Mouse (Mus musculus): ENCODE measurements around the gene Coro1c. TPM values are rescaled to one million over a fixed set of nuclear protein-coding genes. Genes with fewer than 3 reads are reported as not detected.
A peak's percentile ranks its signal among the peaks of the same experiment; 100 is the strongest.

The Coro1c gene
- polyA plus RNA-seq (2015; fragmentation: Nextera tagmentation; extraction: Ambion mirVana) = 145 and 159 TPM in 2 replicates

DNA sequence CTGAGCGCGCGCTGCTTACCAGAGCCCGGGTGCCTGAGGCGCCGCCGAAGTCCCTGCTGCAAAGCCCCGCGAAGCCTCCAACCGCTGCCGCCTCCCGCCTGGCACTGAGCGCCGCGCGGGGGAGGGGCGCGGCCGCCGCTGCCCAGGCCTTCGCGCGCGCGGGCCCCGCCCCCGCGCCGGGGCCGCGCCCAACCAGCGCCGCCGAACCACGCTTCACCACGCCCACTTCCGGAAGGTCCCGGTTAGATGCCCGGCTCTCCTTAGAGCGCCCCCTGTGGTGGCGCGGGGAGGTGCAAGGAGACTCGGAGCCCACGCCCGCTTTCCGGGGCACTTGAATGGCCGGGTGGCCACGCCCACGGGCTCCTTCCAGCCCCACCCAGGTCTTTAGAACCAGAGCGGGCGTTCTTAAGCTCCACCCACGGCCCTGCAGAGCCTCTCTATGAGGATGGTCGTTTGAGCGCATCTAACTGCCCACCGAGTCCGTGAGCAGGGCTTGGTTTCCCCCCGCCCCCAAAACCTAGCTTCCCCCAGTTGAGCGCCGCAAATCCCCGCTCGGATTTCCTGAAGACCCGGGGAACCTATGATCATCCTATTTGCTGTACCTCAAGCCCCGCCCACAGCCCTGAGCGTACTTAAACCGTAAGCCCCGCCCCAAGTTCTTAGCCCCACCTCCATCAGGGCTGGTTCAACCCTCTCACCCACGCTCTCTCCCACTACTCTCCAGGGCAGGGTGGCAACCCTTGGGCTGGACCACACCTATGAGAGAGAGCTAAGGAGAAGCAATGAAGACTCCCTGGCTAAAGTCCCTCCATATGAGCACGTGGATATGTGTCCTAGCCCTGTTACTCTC is at the start of gene Coro1c:
Coro1c (minus strand) TSS at position 167 of the 850 bp plus-strand sequence.
- under 1% methylated on average over 56 of the region's 68 CpGs for WGBS
- no peaks in the 10 kb centered on the region for H3K9me3 ChIP-seq (replicated peaks; ENCODE audit: control insufficient read depth, low read length)
- H3K4me2 ChIP-seq (ENCODE audit: low read depth, low read length) = peak within 1 kb of the TSS; percentile 70
- H3K4me1 ChIP-seq (ENCODE audit: control insufficient read depth, insufficient read depth, low read length) = peaks cover 36% of the 10 kb centered on the region
- H3K9ac ChIP-seq (ENCODE audit: low read length) = peak within 1 kb of the TSS; percentile 96
- ATAC-seq (ENCODE audit: insufficient read depth, low FRiP score) = peak; percentile 88
- peak within 1 kb of the TSS; percentile 95 for H3K4me3 ChIP-seq (replicated peaks; ENCODE audit: low read length)
- no peaks in the 10 kb centered on the region for H3K36me3 ChIP-seq (ENCODE audit: control insufficient read depth, insufficient read depth, low read length)
- no peaks in the 10 kb centered on the region for H3K27me3 ChIP-seq (ENCODE audit: control insufficient read depth, insufficient read depth, low read length)
- H3K27ac ChIP-seq (ENCODE audit: low read length) = peak within 1 kb of the TSS; percentile 97

DNA sequence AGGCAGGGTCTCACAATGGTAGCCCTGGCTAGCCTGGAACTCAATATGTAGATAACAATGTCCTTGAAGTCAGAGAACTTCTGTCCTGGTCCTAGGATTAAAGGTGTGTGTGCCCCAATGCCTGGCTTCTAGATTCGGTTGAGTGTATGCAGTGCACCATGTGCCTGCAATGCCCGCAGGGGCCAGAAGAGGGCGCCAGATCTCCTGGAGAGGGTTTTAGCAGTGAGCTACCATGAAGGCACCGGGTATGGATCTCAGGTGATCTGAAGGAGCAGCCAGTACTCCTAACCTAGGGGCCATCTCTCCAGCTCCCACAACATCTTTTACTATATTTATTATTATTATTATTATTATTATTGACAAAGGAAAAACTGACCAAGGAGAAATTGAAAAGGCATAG is 48.0 kb upstream of the Coro1c start:
- Histone ChIP-seq H3K9me3 (replicated peaks; ENCODE audit: control insufficient read depth, low read length) (no peaks in the 10 kb centered on the region), H3K4me2 (ENCODE audit: low read depth, low read length) (no peak overlapping the region), H3K9ac (ENCODE audit: low read length) (no peak overlapping the region), H3K4me1 (ENCODE audit: control insufficient read depth, insufficient read depth, low read length) (peaks cover 4% of the 10 kb centered on the region; the same call in 1 of the 2 replicates), H3K36me3 (ENCODE audit: control insufficient read depth, insufficient read depth, low read length) (0 out of 2 replicates have a peak, but pooled peaks cover 4% of the 10 kb centered on the region), H3K4me3 (replicated peaks; ENCODE audit: low read length) (no peak overlapping the region), H3K27ac (ENCODE audit: low read length) (no peak overlapping the region), H3K27me3 (ENCODE audit: control insufficient read depth, insufficient read depth, low read length) (no peaks in the 10 kb centered on the region)
- ATAC-seq (ENCODE audit: insufficient read depth, low FRiP score) = peak; percentile 63; the same call in 1 of the 2 replicates
- 7% methylated on average over 4 of the region's 4 CpGs for WGBS

- Histone ChIP-seq H3K27me3 (ENCODE audit: control insufficient read depth, insufficient read depth, low read length) (no peaks in the 10 kb centered on the region), H3K4me1 (ENCODE audit: control insufficient read depth, insufficient read depth, low read length) (peaks cover 4% of the 10 kb centered on the region; the same call in 1 of the 2 replicates), H3K9me3 (replicated peaks; ENCODE audit: control insufficient read depth, low read length) (no peaks in the 10 kb centered on the region), H3K27ac (ENCODE audit: low read length) (no peak overlapping the region), H3K36me3 (ENCODE audit: control insufficient read depth, insufficient read depth, low read length) (0 out of 2 replicates have a peak, but pooled peaks cover 4% of the 10 kb centered on the region), H3K9ac (ENCODE audit: low read length) (no peak overlapping the region), H3K4me2 (ENCODE audit: low read depth, low read length) (no peak overlapping the region), H3K4me3 (replicated peaks; ENCODE audit: low read length) (no peak overlapping the region)
- ATAC-seq (ENCODE audit: insufficient read depth, low FRiP score) = no peak
- 90% methylated on average over 8 of the region's 8 CpGs for WGBS
Measured at GRCm38 (mm10) chr5:113955691-113956090, 47.1 kb upstream of the Coro1c start.

DNA sequence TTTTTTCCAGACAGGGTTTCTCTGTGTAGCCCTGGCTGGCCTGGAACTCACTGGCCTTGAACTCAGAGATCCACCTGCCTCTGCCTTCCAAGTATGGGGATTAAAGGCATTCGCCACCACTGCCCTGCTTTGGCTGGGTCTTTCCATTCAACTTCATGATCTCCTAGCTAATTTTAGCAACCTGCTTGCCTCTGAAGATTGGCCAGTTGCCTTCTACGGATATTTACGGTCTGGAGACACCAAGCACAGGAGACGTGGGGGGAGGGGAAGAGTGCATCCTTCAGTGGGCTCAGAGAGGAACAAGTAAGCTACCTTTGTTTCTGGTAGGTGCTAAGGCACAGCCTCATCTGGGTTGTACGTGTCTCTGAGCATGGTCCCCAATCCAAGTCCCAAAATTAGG is 46.7 kb upstream of the Coro1c start:
- H3K4me2 ChIP-seq (ENCODE audit: low read depth, low read length) = no peak overlapping the region
- H3K27me3 ChIP-seq (ENCODE audit: control insufficient read depth, insufficient read depth, low read length) = no peaks in the 10 kb centered on the region
- H3K9ac ChIP-seq (ENCODE audit: low read length) = no peak overlapping the region
- H3K4me1 ChIP-seq (ENCODE audit: control insufficient read depth, insufficient read depth, low read length) = peaks cover 4% of the 10 kb centered on the region; the same call in 1 of the 2 replicates
- WGBS = 87% methylated on average over 5 of the region's 5 CpGs
- ATAC-seq (ENCODE audit: insufficient read depth, low FRiP score) = no peak
- H3K27ac ChIP-seq (ENCODE audit: low read length) = no peak overlapping the region
- H3K9me3 ChIP-seq (replicated peaks; ENCODE audit: control insufficient read depth, low read length) = no peaks in the 10 kb centered on the region
- no peak overlapping the region for H3K4me3 ChIP-seq (replicated peaks; ENCODE audit: low read length)
- 0 out of 2 replicates have a peak, but pooled peaks cover 6% of the 10 kb centered on the region for H3K36me3 ChIP-seq (ENCODE audit: control insufficient read depth, insufficient read depth, low read length)

GRCm38 (mm10) chr5:113954421-113954820 is 45.9 kb upstream of the Coro1c start:
- 10% methylated on average over 7 of the region's 7 CpGs for WGBS
- peak; percentile 41; the same call in 1 of the 2 replicates for ATAC-seq (ENCODE audit: insufficient read depth, low FRiP score)
- no peak overlapping the region for H3K4me2 ChIP-seq (ENCODE audit: low read depth, low read length)
- H3K4me1 ChIP-seq (ENCODE audit: control insufficient read depth, insufficient read depth, low read length) = no peaks in the 10 kb centered on the region
- H3K4me3 ChIP-seq (replicated peaks; ENCODE audit: low read length) = no peak overlapping the region
- no peaks in the 10 kb centered on the region for H3K27me3 ChIP-seq (ENCODE audit: control insufficient read depth, insufficient read depth, low read length)
- H3K36me3 ChIP-seq (ENCODE audit: control insufficient read depth, insufficient read depth, low read length) = 0 out of 2 replicates have a peak, but pooled peaks cover 9% of the 10 kb centered on the region
- H3K9ac ChIP-seq (ENCODE audit: low read length) = no peak overlapping the region
- no peaks in the 10 kb centered on the region for H3K9me3 ChIP-seq (replicated peaks; ENCODE audit: control insufficient read depth, low read length)
- no peak overlapping the region for H3K27ac ChIP-seq (ENCODE audit: low read length)

GRCm38 (mm10) chr5:113952519-113952918 is 44.0 kb upstream of the Coro1c start:
- WGBS = 66% methylated on average over 10 of the region's 10 CpGs
- Histone ChIP-seq H3K27ac (ENCODE audit: low read length) (no peak overlapping the region), H3K36me3 (ENCODE audit: control insufficient read depth, insufficient read depth, low read length) (0 out of 2 replicates have a peak, but pooled peaks cover 9% of the 10 kb centered on the region), H3K4me1 (ENCODE audit: control insufficient read depth, insufficient read depth, low read length) (no peaks in the 10 kb centered on the region), H3K4me2 (ENCODE audit: low read depth, low read length) (no peak overlapping the region), H3K9me3 (replicated peaks; ENCODE audit: control insufficient read depth, low read length) (no peaks in the 10 kb centered on the region), H3K27me3 (ENCODE audit: control insufficient read depth, insufficient read depth, low read length) (no peaks in the 10 kb centered on the region), H3K9ac (ENCODE audit: low read length) (no peak overlapping the region), H3K4me3 (replicated peaks; ENCODE audit: low read length) (no peak overlapping the region)
- no peak for ATAC-seq (ENCODE audit: insufficient read depth, low FRiP score)

- H3K4me1 ChIP-seq (ENCODE audit: control insufficient read depth, insufficient read depth, low read length) = no peaks in the 10 kb centered on the region
- 34% methylated on average over 11 of the region's 11 CpGs for WGBS
- H3K4me3 ChIP-seq (replicated peaks; ENCODE audit: low read length) = no peak overlapping the region
- H3K9ac ChIP-seq (ENCODE audit: low read length) = no peak overlapping the region
- ATAC-seq (ENCODE audit: insufficient read depth, low FRiP score) = no peak
- H3K36me3 ChIP-seq (ENCODE audit: control insufficient read depth, insufficient read depth, low read length) = peaks cover 9% of the 10 kb centered on the region; the same call in 1 of the 2 replicates
- H3K27ac ChIP-seq (ENCODE audit: low read length) = no peak overlapping the region
- H3K4me2 ChIP-seq (ENCODE audit: low read depth, low read length) = no peak overlapping the region
- H3K9me3 ChIP-seq (replicated peaks; ENCODE audit: control insufficient read depth, low read length) = no peaks in the 10 kb centered on the region
- H3K27me3 ChIP-seq (ENCODE audit: control insufficient read depth, insufficient read depth, low read length) = no peaks in the 10 kb centered on the region
Measured at GRCm38 (mm10) chr5:113951693-113952071, 43.1 kb upstream of the Coro1c start.

DNA sequence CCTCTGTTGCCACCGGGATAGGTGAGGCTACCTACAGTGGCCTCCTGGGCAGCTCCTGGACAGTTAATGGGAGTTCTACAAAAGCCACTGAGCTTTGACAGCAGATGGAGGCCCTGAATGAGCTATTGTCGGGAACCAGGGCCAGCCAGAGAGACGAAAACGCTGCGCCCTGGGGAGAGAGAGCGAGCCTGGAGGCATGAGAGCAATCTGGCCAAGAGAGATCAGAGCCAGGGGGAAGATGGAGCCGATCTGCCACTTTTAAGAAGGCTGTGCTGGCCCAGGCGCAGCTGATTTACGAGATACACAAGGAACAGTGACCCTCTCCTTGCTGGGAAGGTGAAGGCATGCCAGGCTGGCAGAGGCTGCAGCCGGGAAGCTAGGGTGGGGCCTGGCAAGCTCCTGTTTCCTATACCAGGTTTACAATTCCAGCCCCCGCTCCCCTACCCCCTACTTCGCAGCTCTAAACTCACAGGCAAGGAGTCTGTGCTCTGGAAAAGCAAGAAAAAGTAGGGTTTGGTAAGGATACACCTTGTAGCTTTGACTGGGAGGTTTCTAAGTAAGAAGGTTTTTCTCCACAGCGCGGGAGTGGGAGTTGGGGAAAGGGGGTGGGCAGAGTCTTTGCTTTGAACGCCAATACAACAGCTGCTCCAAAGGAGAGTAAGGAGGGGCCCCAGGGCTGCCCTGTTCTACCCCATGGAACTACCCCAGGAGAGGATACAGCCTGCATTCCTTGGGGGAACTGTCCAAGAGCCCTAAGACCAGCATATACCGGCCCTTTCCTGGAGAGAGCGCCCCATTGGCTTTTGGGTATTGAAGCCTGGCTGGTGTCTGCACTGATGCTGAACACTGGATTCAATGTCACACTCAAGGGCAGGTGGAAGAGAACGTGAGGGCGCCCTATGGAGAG is 42.5 kb upstream of the Coro1c start:
- Histone ChIP-seq H3K36me3 (ENCODE audit: control insufficient read depth, insufficient read depth, low read length) (peaks cover 14% of the 10 kb centered on the region; the same call in 1 of the 2 replicates), H3K9me3 (replicated peaks; ENCODE audit: control insufficient read depth, low read length) (no peaks in the 10 kb centered on the region), H3K4me1 (ENCODE audit: control insufficient read depth, insufficient read depth, low read length) (no peaks in the 10 kb centered on the region), H3K27ac (ENCODE audit: low read length) (no peak overlapping the region), H3K27me3 (ENCODE audit: control insufficient read depth, insufficient read depth, low read length) (no peaks in the 10 kb centered on the region), H3K4me3 (replicated peaks; ENCODE audit: low read length) (no peak overlapping the region), H3K9ac (ENCODE audit: low read length) (no peak overlapping the region), H3K4me2 (ENCODE audit: low read depth, low read length) (no peak overlapping the region)
- 72% methylated on average over 19 of the region's 19 CpGs for WGBS
- no peak for ATAC-seq (ENCODE audit: insufficient read depth, low FRiP score)
